Mouse (Mus musculus) Patski (cell line): ENCODE data around the gene Ahdc1. TPM values are rescaled to one million over a fixed set of nuclear protein-coding genes. Genes with fewer than 3 reads are reported as not detected.

Experiments used
- ATAC-seq: fragments of 100-300 bp; one replicate; pipeline ENCODE4 v1.8.0; 2021
- CTCF ChIA-PET: fragments of 350-600 bp; sonication (Branson Sonifier 250); formaldehyde crosslinking; loops from one replicate; lab custom pipeline; 2022; ENCODE audit warnings: inconsistent platforms; lab: Charles Lee
- POLR2A ChIA-PET: fragments of 350-600 bp; sonication (Branson Sonifier 250); formaldehyde crosslinking; loops from one replicate; lab custom pipeline; 2022; ENCODE audit warnings: antibody characterized with exemption, inconsistent platforms; lab: Charles Lee
- DNase-seq: peaks from one replicate; pipeline ENCODE4 v3.0.0-alpha.2; 2011; ENCODE audit warnings: low read depth, low spot score
- H3K27me3 ChIP-seq: fragments of 371-371 bp; one replicate; pipeline ENCODE4 v1.5.1; 2021
- CTCF ChIP-seq: fragments of 100-300 bp; IDR thresholded peaks from one replicate; pipeline ENCODE4 v1.5.1; 2021
- in situ Hi-C: fragments of 300-500 bp; cut with MboI; formaldehyde crosslinking; loops from 3 replicates; pipeline ENCODE4 v1.11.1; 2018; ENCODE audit warnings: low pct_unique_long_range_greater_than_20kb, mixed read lengths
- polyA plus RNA-seq: library from polyadenylated mRNA; unstranded; gene quantifications from one replicate; pipeline ENCODE4 v1.2.3, GENCODE M21; 2021

Gene Ahdc1
- polyA plus RNA-seq, 1 experiment from 2014 or later = 25.6 TPM

DNA sequence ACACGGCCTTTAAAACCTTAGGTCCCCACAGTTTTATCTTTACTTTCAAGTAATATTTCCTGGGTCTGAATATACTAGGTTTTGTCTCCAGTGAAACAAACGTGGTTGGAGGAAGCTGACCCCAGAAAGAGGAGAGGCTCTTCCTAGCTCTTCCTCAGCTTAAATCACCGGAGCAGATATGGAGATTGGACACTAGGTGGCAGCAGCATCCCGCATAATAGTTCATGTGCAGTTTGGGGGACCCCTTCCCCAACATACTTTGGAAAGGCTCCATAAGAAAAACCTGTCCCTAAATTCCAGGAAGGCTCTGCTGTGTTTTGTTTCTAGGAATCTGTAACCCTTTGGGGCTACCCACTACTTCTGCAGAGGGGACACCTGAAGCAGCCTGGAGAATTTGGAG lies 1.9 kb upstream of the Ahdc1 start:
- in situ Hi-C loops = loop anchor here (5.0 kb wide), 2 partner anchors 203 to 293 kb away; partner anchors contain the start of genes Cd164l2 and Gpr3
- H3K27me3 ChIP-seq = no peaks in the 10 kb centered on the region
- ATAC-seq = no peak
- TF ChIP-seq CTCF = no peak
- no peak for DNase-seq
- ChIA-PET CTCF (interaction anchor here (0.7 to 10.1 kb wide), 6 partner anchors 63 to 307 kb away, joined by 3 to 84 read pairs (median 6); no protein-coding TSS in a partner anchor), POLR2A (interaction anchor here (1.3 kb wide), 1 partner anchor 49 kb away, joined by 3 read pairs; no protein-coding TSS in a partner anchor)

DNA sequence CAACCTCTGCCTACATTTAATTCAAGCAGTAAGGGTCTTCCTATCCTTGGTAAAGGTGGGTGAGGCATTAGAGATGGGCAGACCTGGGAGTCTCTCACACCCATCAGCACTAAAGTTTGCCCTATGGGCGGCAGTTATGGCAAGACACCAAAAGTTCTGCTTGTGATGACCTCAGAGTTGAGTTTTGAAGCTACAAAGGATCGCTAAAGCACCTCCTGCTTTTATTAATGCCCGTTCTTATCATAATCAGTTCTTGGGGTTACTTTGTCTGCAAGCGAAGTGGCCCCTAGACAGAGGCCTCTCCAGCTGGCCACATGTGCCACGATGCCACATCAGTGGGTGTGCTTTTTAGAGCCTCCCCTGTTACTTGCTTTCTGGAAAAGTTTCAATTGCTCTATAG lies 1.4 kb upstream of the Ahdc1 start:
- in situ Hi-C loops = loop anchor here (5.0 kb wide), 3 partner anchors 48 to 293 kb away; partner anchors contain the start of genes Cd164l2 and Gpr3
- CTCF ChIA-PET = interaction anchor here (2.6 to 10.1 kb wide), 2 partner anchors 64 to 190 kb away, joined by 10 to 84 read pairs; no protein-coding TSS in a partner anchor
- TF ChIP-seq CTCF = no peak
- no peak for DNase-seq
- ATAC-seq = no peak
- no peaks in the 10 kb centered on the region for H3K27me3 ChIP-seq
- POLR2A ChIA-PET = no interaction called here

DNA sequence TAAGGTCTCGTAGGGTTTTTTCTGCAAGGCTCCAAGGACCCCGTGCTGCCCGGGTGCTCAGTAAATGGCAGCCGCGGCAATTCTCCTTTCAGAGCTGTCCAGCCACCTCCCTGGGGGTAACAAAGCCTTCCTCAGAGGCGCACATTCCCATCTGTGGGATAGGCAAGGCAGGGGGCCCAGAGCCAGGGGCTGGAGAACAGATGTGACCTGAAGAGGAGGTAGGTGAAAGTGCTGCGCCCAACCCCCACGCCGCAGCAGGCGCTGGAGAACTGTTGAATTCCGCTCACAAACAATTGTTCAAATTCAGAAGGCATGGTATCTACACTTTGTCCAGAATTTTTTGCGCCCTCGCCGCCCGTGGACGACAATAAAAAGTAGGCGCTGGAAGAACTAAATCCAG lies 449 bp upstream of the Ahdc1 start:
- CTCF ChIA-PET = interaction anchor here (2.6 kb wide), 1 partner anchor 190 kb away, joined by 10 read pairs; no protein-coding TSS in a partner anchor
- POLR2A ChIA-PET = no interaction called here
- no peaks in the 10 kb centered on the region for H3K27me3 ChIP-seq
- in situ Hi-C loops = loop anchor here (5.0 kb wide), 1 partner anchor 47 kb away; no protein-coding TSS in a partner anchor
- ATAC-seq (no peak), DNase-seq (no peak)
- TF ChIP-seq CTCF = no peak

DNA sequence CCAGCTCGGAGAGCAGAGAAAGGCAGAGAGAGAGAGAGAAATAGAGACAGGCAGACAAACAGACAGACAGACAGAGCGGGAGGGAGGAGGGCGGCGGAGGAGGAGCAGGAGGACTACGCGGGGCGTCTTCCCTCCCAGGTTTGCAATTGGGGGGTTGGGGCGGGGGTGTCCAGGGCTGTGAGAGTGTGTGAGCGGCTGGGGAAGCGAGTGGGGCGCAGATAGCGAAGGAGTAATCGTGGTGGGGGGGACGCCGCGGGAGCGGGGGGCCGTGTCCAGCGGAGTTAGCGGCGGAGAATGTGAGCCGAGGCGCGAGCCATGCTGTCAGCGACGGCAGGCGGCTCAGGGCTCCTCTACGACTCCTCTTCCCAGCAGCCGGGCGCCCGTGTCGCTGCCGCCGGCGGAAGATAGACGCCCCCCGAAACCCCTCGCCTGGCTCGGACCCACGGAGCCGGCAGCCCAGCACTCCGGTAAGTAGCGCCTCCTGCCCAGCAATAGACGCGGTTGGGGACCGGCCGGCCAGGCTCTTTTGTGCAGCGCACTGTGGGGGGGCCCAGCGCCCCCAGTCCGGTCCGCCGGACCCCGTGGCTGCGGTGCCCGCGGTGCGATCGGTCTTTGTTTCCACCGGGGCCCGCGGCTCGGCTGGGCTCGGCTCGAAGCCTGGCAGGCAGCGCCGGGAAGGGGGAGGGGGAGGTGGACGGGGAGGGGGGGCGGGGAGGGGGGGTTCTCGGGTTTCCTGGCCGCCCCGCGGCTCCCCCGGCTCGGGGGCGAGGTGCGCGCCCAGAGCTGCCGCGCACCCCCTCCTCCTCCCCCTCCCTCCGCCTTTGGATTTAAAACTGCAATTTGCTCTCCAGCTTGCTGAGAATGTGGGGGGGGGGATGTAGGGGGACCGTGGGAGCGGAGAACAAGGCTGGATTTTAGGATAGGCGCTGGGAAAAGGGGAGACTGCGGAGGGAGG lies 1.0 kb downstream of the Ahdc1 start:
- TF ChIP-seq CTCF = no peak
- no peak for ATAC-seq
- no peaks in the 10 kb centered on the region for H3K27me3 ChIP-seq
- no peak for DNase-seq
- in situ Hi-C loops = loop anchor here (5.0 kb wide), 1 partner anchor 45 kb away; no protein-coding TSS in a partner anchor
- CTCF ChIA-PET = no interaction called here
- POLR2A ChIA-PET = interaction anchor here (0.7 to 4.5 kb wide), 5 partner anchors 9 to 103 kb away, joined by 3 to 30 read pairs (median 4); no protein-coding TSS in a partner anchor

DNA sequence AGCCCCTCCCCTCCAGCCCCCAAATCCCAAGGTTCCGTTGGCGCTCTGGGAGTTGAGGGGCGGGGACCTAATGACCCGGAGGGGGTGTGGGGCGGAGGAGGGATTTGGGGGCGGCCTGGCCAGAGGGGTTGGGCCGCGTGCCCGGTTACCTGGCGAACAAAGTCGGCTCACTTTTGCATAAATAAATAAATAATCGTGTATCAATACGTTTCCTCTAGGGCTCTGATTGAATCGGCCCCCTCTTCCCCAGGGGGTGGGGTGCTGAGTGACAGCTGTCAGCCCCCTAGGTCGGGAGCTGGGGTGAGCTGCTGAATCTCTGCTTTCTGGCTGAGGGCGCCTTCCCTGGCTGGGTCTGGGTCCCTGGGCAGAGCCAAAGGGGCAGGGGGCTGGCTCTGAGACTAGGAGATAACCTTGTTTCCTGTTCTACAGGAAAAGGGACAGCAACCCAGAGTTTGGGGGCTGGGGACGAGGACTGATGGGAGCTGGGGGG lies 1.8 kb downstream of the Ahdc1 start:
- ChIA-PET POLR2A (interaction anchor here (0.9 to 4.5 kb wide), 5 partner anchors 11 to 69 kb away, joined by 3 to 30 read pairs (median 5); no protein-coding TSS in a partner anchor), CTCF (interaction anchor here (1.2 kb wide), 1 partner anchor 43 kb away, joined by 5 read pairs; no protein-coding TSS in a partner anchor)
- H3K27me3 ChIP-seq = no peaks in the 10 kb centered on the region
- ATAC-seq (no peak), DNase-seq (no peak)
- TF ChIP-seq CTCF = no peak
- in situ Hi-C loops = loop anchor here (5.0 kb wide), 1 partner anchor 44 kb away; no protein-coding TSS in a partner anchor

DNA sequence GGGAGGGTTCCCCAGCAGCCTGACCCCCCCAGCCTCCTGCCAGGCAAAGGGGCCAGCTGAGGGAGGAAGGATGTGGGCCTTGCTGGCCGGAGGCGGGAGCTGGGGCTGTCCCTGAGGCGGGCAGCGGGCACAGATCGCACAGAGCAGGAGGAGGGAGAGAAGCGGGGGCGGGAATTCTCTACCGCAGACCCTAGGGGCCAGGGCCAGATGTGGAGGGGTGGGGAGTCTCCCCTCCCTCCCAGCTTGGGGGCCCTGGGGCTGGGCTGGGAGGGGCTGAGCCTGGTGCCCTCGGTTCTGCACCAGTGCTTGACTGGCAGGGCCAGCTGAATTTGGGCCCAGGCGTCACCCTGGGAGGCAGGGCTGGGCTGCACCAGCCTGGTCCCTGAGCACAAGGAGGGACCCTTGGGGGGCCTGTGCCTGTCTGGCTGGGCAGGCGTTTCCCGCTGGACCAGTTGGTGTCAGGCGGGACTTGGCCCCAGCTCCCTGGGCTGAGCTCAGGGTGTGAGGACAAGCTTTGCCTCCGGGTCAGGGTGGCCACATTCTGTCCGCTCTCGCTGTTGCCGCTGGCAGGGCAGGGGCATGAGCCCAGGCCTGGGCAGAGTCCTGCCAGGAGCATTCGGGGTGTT lies 2.3 kb downstream of the Ahdc1 start:
- in situ Hi-C loops = loop anchor here (5.0 kb wide), 1 partner anchor 44 kb away; no protein-coding TSS in a partner anchor
- ATAC-seq = peak; percentile 38
- TF ChIP-seq CTCF = no peak
- no peaks in the 10 kb centered on the region for H3K27me3 ChIP-seq
- CTCF ChIA-PET = interaction anchor here (1.1 to 1.3 kb wide), 4 partner anchors 19 to 187 kb away, joined by 3 to 5 read pairs (median 3); no protein-coding TSS in a partner anchor
- POLR2A ChIA-PET = interaction anchor here (0.9 to 4.5 kb wide), 5 partner anchors 11 to 69 kb away, joined by 3 to 30 read pairs (median 5); no protein-coding TSS in a partner anchor
- DNase-seq = no peak

DNA sequence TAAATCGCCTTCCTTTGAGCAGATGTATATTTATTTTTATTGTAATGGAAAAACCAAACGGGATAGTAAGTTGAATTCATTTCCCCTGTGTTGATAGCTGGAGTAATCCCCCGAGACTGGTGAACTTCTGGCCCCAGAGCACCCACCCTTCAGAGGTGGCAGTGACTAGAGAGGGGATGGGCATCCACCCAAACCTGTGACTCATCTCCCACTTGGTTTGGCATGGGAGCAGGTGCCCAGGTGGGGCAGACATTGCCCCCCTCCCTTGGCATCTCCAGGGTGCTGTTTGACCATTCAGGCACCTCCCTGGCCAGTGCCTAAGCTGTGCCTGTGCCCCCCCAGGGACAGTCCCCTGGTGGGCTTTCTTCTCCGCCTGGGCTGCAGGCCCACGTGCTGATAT lies 3.0 kb downstream of the Ahdc1 start:
- ChIA-PET CTCF (interaction anchor here (1.1 to 1.3 kb wide), 3 partner anchors 18 to 187 kb away, joined by 3 read pairs; no protein-coding TSS in a partner anchor), POLR2A (interaction anchor here (0.6 to 4.5 kb wide), 6 partner anchors 10 to 107 kb away, joined by 3 to 30 read pairs (median 4); no protein-coding TSS in a partner anchor)
- in situ Hi-C loops = loop anchor here (5.0 kb wide), 1 partner anchor 43 kb away; no protein-coding TSS in a partner anchor
- no peak for TF ChIP-seq CTCF
- H3K27me3 ChIP-seq = no peaks in the 10 kb centered on the region
- DNase-seq = no peak
- no peak for ATAC-seq

DNA sequence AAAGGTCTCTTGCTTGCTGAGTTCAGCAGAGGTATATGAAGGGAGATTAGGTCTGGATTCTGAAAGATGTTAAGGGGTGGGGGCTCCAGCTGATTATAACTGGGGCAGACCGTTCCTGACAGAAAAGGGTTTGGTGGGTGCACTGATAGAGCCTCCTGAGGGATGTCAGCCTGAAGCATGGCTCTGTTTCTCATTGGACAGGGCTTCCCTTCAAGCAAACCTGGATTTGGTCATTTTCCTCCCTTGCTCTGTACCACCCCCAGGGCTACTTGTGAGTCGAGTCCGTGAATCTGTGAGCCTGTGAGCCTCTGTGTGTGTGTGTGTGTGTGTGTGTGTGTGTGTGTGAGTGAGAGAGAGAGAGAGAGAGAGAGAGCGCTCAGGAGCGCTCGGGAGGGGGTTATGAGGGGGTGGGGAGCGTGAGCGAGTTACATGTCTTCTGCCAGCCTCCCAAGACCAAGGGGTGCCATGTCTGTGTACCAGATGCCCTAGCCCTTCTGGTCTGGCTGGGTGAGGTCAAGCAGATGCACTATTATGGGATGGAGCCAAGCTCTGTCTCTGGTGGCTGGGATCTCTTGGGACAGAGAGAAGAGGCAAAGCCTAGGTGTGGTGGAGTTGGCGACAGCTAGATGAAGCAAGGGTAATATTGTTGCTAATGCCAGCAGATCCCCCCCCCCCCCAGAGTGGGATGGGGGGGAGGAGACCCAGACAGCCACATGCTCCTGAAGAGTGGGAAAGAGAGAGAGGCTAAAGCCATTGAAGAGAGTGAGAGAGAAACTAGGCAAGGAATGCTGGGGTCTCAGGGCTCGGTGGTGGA lies 4.0 kb downstream of the Ahdc1 start:
- DNase-seq (no peak), ATAC-seq (no peak)
- ChIA-PET POLR2A (interaction anchor here (0.5 to 4.5 kb wide), 2 partner anchors 42 to 814 kb away, joined by 3 to 30 read pairs; no protein-coding TSS in a partner anchor), CTCF (interaction anchor here (1.3 kb wide), 1 partner anchor 20 kb away, joined by 3 read pairs; no protein-coding TSS in a partner anchor)
- in situ Hi-C loops = loop anchor here (5.0 kb wide), 1 partner anchor 42 kb away; no protein-coding TSS in a partner anchor
- H3K27me3 ChIP-seq = no peaks in the 10 kb centered on the region
- no peak for TF ChIP-seq CTCF
